Mouse (Mus musculus): Measurements from ENCODE around the gene Osbpl11. TPM values are rescaled to one million over a fixed set of nuclear protein-coding genes. Genes with fewer than 3 reads are reported as not detected.

Osbpl11 gene
- polyA plus RNA-seq, 1 experiment from 2014 or later, result 8.8 TPM

DNA sequence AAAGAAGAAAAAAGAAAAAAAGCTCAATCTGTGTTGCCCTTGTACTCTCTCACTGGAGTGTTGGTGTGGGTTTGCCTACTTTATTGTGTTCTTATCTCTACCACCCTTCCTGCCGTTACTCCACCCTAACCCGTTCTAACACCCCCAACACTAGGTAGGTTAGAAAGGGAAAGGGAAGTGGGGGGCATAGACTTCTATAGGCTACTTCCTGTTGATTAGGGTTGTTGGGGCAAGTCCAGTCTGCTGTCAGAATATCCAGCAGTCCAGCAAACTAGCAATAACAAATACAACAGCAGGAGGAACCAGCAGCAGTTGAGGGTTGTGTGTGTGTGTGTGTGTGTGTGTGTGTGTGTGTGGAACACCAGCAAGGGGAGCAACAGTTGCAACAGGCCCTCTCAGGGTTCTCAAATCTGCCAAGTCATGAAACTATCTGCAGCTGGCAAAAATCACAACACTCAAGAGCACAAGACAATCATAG lies 76.8 kb downstream of the Osbpl11 start:
- H3K36me3 ChIP-seq (ENCODE audit: control insufficient read depth, insufficient read depth, low read length), result no peaks in the 10 kb centered on the region; the same call in 1 of the 2 replicates
- no peaks in the 10 kb centered on the region for H3K27me3 ChIP-seq (replicated peaks; ENCODE audit: control insufficient read depth, insufficient read depth, low read length)
- peak overlapping the region; percentile 47; the same call in 1 of the 2 replicates for H3K27ac ChIP-seq (ENCODE audit: low read length)
- H3K9me3 ChIP-seq (ENCODE audit: control insufficient read depth, low read length), result no peaks in the 10 kb centered on the region
- H3K4me2 ChIP-seq (ENCODE audit: low read depth, low read length), result no peak overlapping the region
- H3K4me3 ChIP-seq (ENCODE audit: low read length), result no peak overlapping the region
- H3K4me1 ChIP-seq (ENCODE audit: control insufficient read depth, insufficient read depth, low read length), result peaks cover 20% of the 10 kb centered on the region
- H3K9ac ChIP-seq (ENCODE audit: low read depth, low read length), result no peak overlapping the region
- WGBS, result 43% methylated on average over 2 of the region's 2 CpGs
- no peak for ATAC-seq

DNA sequence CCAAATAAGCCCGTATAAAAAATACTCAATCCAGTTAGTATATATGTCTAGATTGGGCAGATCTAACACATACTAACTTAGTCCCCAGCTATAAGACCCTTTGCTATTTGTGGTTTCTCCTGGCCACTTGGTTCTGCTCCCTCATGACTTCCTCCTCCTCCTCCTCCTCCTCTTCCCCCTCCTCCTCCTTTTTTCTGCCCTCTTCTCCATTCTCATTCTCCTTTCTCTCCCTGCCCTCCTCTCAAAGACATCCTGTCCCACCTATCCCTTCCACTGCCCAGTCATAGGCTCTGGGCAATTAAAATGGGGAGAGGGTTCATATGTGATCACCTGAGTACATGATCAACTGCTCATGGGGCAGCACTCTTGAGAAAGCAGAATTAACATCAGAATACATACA lies 77.2 kb downstream of the Osbpl11 start:
- ATAC-seq, result no peak
- no peaks in the 10 kb centered on the region; the same call in 1 of the 2 replicates for H3K36me3 ChIP-seq (ENCODE audit: control insufficient read depth, insufficient read depth, low read length)
- no peak overlapping the region for H3K4me3 ChIP-seq (ENCODE audit: low read length)
- 63% methylated on average over 1 of the region's 1 CpGs for WGBS
- no peaks in the 10 kb centered on the region for H3K27me3 ChIP-seq (replicated peaks; ENCODE audit: control insufficient read depth, insufficient read depth, low read length)
- no peaks in the 10 kb centered on the region for H3K9me3 ChIP-seq (ENCODE audit: control insufficient read depth, low read length)
- H3K9ac ChIP-seq (ENCODE audit: low read depth, low read length), result no peak overlapping the region
- no peak overlapping the region for H3K27ac ChIP-seq (ENCODE audit: low read length)
- H3K4me1 ChIP-seq (ENCODE audit: control insufficient read depth, insufficient read depth, low read length), result peaks cover 20% of the 10 kb centered on the region
- no peak overlapping the region for H3K4me2 ChIP-seq (ENCODE audit: low read depth, low read length)

GRCm38 (mm10) chr16:33267616-33268253 lies 82.9 kb downstream of the Osbpl11 start:
- 90% methylated on average over 9 of the region's 9 CpGs for WGBS
- Histone ChIP-seq H3K27me3 (replicated peaks; ENCODE audit: control insufficient read depth, insufficient read depth, low read length) (no peaks in the 10 kb centered on the region), H3K9me3 (ENCODE audit: control insufficient read depth, low read length) (no peaks in the 10 kb centered on the region), H3K4me2 (ENCODE audit: low read depth, low read length) (no peak overlapping the region), H3K4me3 (ENCODE audit: low read length) (no peak overlapping the region), H3K4me1 (ENCODE audit: control insufficient read depth, insufficient read depth, low read length) (no peaks in the 10 kb centered on the region), H3K9ac (ENCODE audit: low read depth, low read length) (no peak overlapping the region), H3K36me3 (ENCODE audit: control insufficient read depth, insufficient read depth, low read length) (peaks cover 4% of the 10 kb centered on the region), H3K27ac (ENCODE audit: low read length) (no peak overlapping the region)
- ATAC-seq, result no peak

DNA sequence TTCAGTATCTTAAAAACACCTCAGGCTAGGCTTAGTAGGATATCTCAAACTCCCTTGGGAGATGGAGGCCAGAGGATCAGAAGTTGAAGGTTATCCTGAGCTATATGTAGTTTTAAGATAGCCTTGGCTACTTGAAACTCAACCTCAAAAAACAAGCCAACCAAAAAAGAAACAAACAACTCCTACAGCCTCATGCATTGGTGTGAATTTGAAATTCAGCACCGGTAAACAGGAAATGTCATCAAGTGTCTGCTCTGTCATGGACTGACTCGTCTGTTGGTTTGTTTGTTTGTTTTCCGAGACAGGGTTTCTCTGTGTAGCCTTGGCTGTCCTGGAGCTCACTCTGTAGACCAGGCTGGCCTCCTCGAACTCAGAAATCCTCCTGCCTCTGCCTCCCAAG lies 87.0 kb downstream of the Osbpl11 start:
- WGBS, result 87% methylated on average over 4 of the region's 4 CpGs
- H3K27ac ChIP-seq (ENCODE audit: low read length), result no peak overlapping the region
- no peaks in the 10 kb centered on the region for H3K9me3 ChIP-seq (ENCODE audit: control insufficient read depth, low read length)
- no peak for ATAC-seq
- H3K27me3 ChIP-seq (replicated peaks; ENCODE audit: control insufficient read depth, insufficient read depth, low read length), result no peaks in the 10 kb centered on the region
- H3K4me2 ChIP-seq (ENCODE audit: low read depth, low read length), result no peak overlapping the region
- H3K36me3 ChIP-seq (ENCODE audit: control insufficient read depth, insufficient read depth, low read length), result peaks cover 4% of the 10 kb centered on the region; the same call in 1 of the 2 replicates
- no peaks in the 10 kb centered on the region for H3K4me1 ChIP-seq (ENCODE audit: control insufficient read depth, insufficient read depth, low read length)
- no peak overlapping the region for H3K4me3 ChIP-seq (ENCODE audit: low read length)
- H3K9ac ChIP-seq (ENCODE audit: low read depth, low read length), result no peak overlapping the region

- Histone ChIP-seq H3K4me3 (ENCODE audit: low read length) (no peak overlapping the region), H3K9ac (ENCODE audit: low read depth, low read length) (no peak overlapping the region), H3K4me1 (ENCODE audit: control insufficient read depth, insufficient read depth, low read length) (no peaks in the 10 kb centered on the region), H3K9me3 (ENCODE audit: control insufficient read depth, low read length) (no peaks in the 10 kb centered on the region), H3K27me3 (replicated peaks; ENCODE audit: control insufficient read depth, insufficient read depth, low read length) (no peaks in the 10 kb centered on the region), H3K4me2 (ENCODE audit: low read depth, low read length) (no peak overlapping the region), H3K27ac (ENCODE audit: low read length) (no peak overlapping the region), H3K36me3 (ENCODE audit: control insufficient read depth, insufficient read depth, low read length) (peaks cover 17% of the 10 kb centered on the region; the same call in 1 of the 2 replicates)
- WGBS, result 90% methylated on average over 1 of the region's 1 CpGs
- no peak for ATAC-seq
Measured at GRCm38 (mm10) chr16:33283079-33283478, 98.2 kb downstream of the Osbpl11 start.

DNA sequence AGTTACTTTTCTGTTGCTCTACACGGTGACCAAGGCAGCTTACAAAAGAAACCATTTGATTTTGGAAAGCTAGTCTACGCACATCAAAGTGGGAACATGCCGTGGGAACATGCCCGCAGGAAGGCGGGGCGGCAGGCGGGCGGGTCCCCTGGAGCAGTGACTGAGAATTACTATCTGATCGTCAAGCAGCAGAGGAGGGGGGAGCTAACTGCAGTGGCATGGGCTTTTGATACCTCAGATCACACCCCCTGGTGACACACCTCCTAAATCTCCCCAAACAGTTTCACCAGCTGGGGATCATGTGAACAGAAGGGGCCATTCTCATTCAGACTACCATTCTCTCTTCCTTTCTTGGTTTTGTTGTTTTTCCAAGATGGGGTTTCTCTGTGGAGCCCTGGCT lies 103.7 kb downstream of the Osbpl11 start:
- Histone ChIP-seq H3K27me3 (replicated peaks; ENCODE audit: control insufficient read depth, insufficient read depth, low read length) (no peaks in the 10 kb centered on the region), H3K9me3 (ENCODE audit: control insufficient read depth, low read length) (peaks cover 6% of the 10 kb centered on the region; the same call in 1 of the 2 replicates), H3K4me3 (ENCODE audit: low read length) (no peak overlapping the region), H3K4me1 (ENCODE audit: control insufficient read depth, insufficient read depth, low read length) (no peaks in the 10 kb centered on the region), H3K36me3 (ENCODE audit: control insufficient read depth, insufficient read depth, low read length) (peaks cover 41% of the 10 kb centered on the region), H3K27ac (ENCODE audit: low read length) (no peak overlapping the region), H3K4me2 (ENCODE audit: low read depth, low read length) (no peak overlapping the region), H3K9ac (ENCODE audit: low read depth, low read length) (no peak overlapping the region)
- ATAC-seq, result no peak
- 85% methylated on average over 9 of the region's 9 CpGs for WGBS

DNA sequence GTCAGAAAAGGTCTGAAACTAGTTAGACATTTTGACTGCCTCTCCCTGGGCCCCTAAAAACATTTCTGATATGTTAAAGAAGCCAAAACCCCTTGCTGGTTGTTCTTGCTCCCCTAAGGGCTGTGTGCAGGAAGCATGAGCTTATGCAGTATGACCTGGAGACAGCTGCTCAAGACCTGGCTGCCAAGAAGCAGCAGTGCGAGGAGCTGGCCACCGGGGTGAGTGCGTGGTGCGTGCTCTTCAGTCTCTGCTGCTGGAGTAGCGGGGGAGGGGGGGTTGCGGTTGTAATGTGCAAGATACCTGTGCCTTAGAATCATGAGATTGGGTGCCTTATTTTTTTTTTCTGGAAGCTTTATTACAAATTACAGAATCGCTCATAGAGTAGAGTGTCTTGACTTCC lies 105.1 kb downstream of the Osbpl11 start:
- peaks cover 46% of the 10 kb centered on the region for H3K36me3 ChIP-seq (ENCODE audit: control insufficient read depth, insufficient read depth, low read length)
- H3K4me3 ChIP-seq (ENCODE audit: low read length), result no peak overlapping the region

DNA sequence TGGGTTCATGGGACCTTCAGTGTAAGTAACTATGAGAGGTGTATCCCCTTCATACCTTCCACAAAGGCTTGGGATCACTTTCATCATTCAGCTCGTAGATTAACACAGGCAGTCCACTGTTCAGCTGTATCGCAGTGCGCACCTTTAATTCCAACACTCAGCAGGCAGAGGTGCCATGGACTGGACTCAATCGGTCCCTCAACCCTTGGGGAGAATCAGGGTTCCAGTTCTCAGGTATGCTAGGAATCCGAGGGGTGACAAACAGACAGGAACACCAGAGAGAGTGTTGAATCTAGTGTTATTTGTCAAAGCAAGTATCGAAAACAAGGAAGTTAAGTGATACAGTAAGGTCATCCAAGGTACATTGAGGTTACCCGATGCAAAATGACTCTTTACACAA lies 107.4 kb downstream of the Osbpl11 start:
- Histone ChIP-seq H3K9ac (ENCODE audit: low read depth, low read length) (no peak overlapping the region), H3K36me3 (ENCODE audit: control insufficient read depth, insufficient read depth, low read length) (peaks cover 48% of the 10 kb centered on the region), H3K27me3 (replicated peaks; ENCODE audit: control insufficient read depth, insufficient read depth, low read length) (no peaks in the 10 kb centered on the region), H3K4me1 (ENCODE audit: control insufficient read depth, insufficient read depth, low read length) (no peaks in the 10 kb centered on the region), H3K27ac (ENCODE audit: low read length) (no peak overlapping the region), H3K9me3 (ENCODE audit: control insufficient read depth, low read length) (peaks cover 6% of the 10 kb centered on the region; the same call in 1 of the 2 replicates), H3K4me2 (ENCODE audit: low read depth, low read length) (no peak overlapping the region), H3K4me3 (ENCODE audit: low read length) (no peak overlapping the region)
- no peak for ATAC-seq
- 97% methylated on average over 7 of the region's 7 CpGs for WGBS

More for the DNA sequence above, 105.1 kb downstream of the Osbpl11 start:
- Histone ChIP-seq H3K4me1 (ENCODE audit: control insufficient read depth, insufficient read depth, low read length) (no peaks in the 10 kb centered on the region), H3K27ac (ENCODE audit: low read length) (no peak overlapping the region), H3K9me3 (ENCODE audit: control insufficient read depth, low read length) (peaks cover 6% of the 10 kb centered on the region; the same call in 1 of the 2 replicates), H3K27me3 (replicated peaks; ENCODE audit: control insufficient read depth, insufficient read depth, low read length) (no peaks in the 10 kb centered on the region), H3K9ac (ENCODE audit: low read depth, low read length) (no peak overlapping the region), H3K4me2 (ENCODE audit: low read depth, low read length) (no peak overlapping the region)
- WGBS, result 88% methylated on average over 7 of the region's 7 CpGs
- no peak for ATAC-seq

All from intestine, embryonic 16.5 days (tissue).